In the genomic region with DNA sequence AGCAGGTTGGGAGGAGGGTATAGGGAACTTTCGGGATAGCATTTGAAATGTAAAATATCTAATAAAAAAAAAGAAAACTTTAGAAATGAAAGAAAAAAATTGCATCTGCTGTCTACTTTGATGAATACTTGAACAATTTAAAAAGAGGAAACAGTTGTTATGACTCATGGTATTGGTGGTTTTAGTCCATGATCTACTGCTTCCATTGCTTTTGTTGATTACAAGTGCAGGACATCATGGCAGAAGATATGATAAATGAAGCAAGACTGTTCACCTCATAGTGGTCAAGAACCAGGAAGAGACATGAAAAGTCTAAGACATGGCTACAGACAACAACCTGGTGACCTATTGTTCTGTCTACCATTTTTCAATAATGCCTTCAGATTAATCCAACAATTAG, we compare ENCODE assay signal across 28 mouse cellular contexts.
A peak's percentile ranks its signal among the peaks of the same experiment; 100 is the strongest.
DNase-seq lines count a peak whose midpoint lies in the region; ATAC-seq lines count a peak whose summit lies in the region.
"Had no signal": no experiment of that assay in that cellular context is flagged by ENCODE, and none has a peak within 500 bp of the region (broad histone marks: within the 10 kb centered on the region; RNA-seq: fewer than 3 reads in every experiment).

No protein-coding gene starts in this region.

- 88% methylated on average over 1 of the region's 1 CpGs for WGBS in hindbrain, embryonic 12.5 days

- no peaks in the 10 kb centered on the region for H3K4me1 ChIP-seq in hindbrain, embryonic 12.5 days
- H3K4me1 ChIP-seq: embryonic facial prominence, embryonic 12.5 days; embryonic facial prominence, embryonic 15.5 days; forebrain, embryonic 12.5 days; forebrain, embryonic 15.5 days; heart, embryonic 10.5 days; heart, embryonic 13.5 days; hindbrain, embryonic 15.5 days; intestine, embryonic 15.5 days had no signal

- DNase-seq in 416B (ENCODE audit: low read depth) (peak; percentile 75), MEL-GATA-1-ER (ENCODE audit: extremely low read depth, low read depth) (peak; percentile 49)
- DNase-seq in adrenal gland, adult 8-10 months, result no peak
- no peak for DNase-seq in frontal cortex, postnatal 10 days (ENCODE audit: low spot score in 2 of 2)
- DNase-seq: adrenal gland, postnatal 14 days; B cell, adult 2 months; cerebellum, adult 11-12 months; cerebellum, adult 8-10 months; cerebellum, postnatal 10 days; cerebellum, postnatal 36 days; gastrocnemius, postnatal 25 days; heart, adult 2 months; heart, postnatal 14 days; heart, postnatal 4 days; kidney, adult 11 months; kidney, adult 8-10 months had no signal

- no peaks in the 10 kb centered on the region for H3K9me3 ChIP-seq in hindbrain, embryonic 12.5 days (replicated peaks)
- H3K9me3 ChIP-seq: embryonic facial prominence, embryonic 12.5 days; embryonic facial prominence, embryonic 15.5 days; forebrain, embryonic 12.5 days; forebrain, embryonic 15.5 days; heart, embryonic 10.5 days; heart, embryonic 13.5 days; hindbrain, embryonic 15.5 days; intestine, embryonic 15.5 days had no signal

- peak; percentile 87 for ATAC-seq in granulocyte monocyte progenitor cell, adult 5-6 weeks (replicated peaks; ENCODE audit: poor library complexity, severe bottlenecking)
- ATAC-seq in hindbrain, embryonic 12.5 days (ENCODE audit: low FRiP score), result no peak
- ATAC-seq: forebrain, embryonic 15.5 days; intestine, embryonic 15.5 days; Patski had no signal

- H3K27ac ChIP-seq in hindbrain, embryonic 12.5 days, result no peak overlapping the region
- H3K27ac ChIP-seq: embryonic facial prominence, embryonic 12.5 days; embryonic facial prominence, embryonic 15.5 days; forebrain, embryonic 12.5 days; forebrain, embryonic 15.5 days; heart, adult 2 months; heart, embryonic 10.5 days; heart, embryonic 13.5 days; hindbrain, embryonic 15.5 days; intestine, embryonic 15.5 days had no signal

- no peak overlapping the region for H3K4me2 ChIP-seq in hindbrain, embryonic 12.5 days (replicated peaks)
- H3K4me2 ChIP-seq: embryonic facial prominence, embryonic 12.5 days; embryonic facial prominence, embryonic 15.5 days; forebrain, embryonic 12.5 days; forebrain, embryonic 15.5 days; heart, embryonic 13.5 days; hindbrain, embryonic 15.5 days; intestine, embryonic 15.5 days had no signal

- no peaks in the 10 kb centered on the region for H3K36me3 ChIP-seq in hindbrain, embryonic 12.5 days
- H3K36me3 ChIP-seq: embryonic facial prominence, embryonic 12.5 days; embryonic facial prominence, embryonic 15.5 days; forebrain, embryonic 12.5 days; forebrain, embryonic 15.5 days; heart, embryonic 10.5 days; heart, embryonic 13.5 days; hindbrain, embryonic 15.5 days; intestine, embryonic 15.5 days had no signal

- H3K27me3 ChIP-seq in hindbrain, embryonic 12.5 days, result no peaks in the 10 kb centered on the region
- H3K27me3 ChIP-seq: CH12.LX; embryonic facial prominence, embryonic 12.5 days; embryonic facial prominence, embryonic 15.5 days; forebrain, embryonic 12.5 days; forebrain, embryonic 15.5 days; heart, embryonic 13.5 days; hindbrain, embryonic 15.5 days; intestine, embryonic 15.5 days had no signal

- no peak overlapping the region for H3K9ac ChIP-seq in hindbrain, embryonic 12.5 days
- H3K9ac ChIP-seq: embryonic facial prominence, embryonic 12.5 days; embryonic facial prominence, embryonic 15.5 days; forebrain, embryonic 12.5 days; forebrain, embryonic 15.5 days; heart, embryonic 13.5 days; hindbrain, embryonic 15.5 days; intestine, embryonic 15.5 days had no signal

- H3K4me3 ChIP-seq in hindbrain, embryonic 12.5 days, result no peak overlapping the region
- H3K4me3 ChIP-seq: embryonic facial prominence, embryonic 12.5 days; embryonic facial prominence, embryonic 15.5 days; forebrain, embryonic 12.5 days; forebrain, embryonic 15.5 days; heart, adult 2 months; heart, embryonic 10.5 days; heart, embryonic 13.5 days; hindbrain, embryonic 15.5 days; intestine, embryonic 15.5 days had no signal

Comparison
In these comparisons a context has a peak if more than half of its experiments do, and no peak if none do; other contexts are left out.
1. DNase-seq: peak in 416B (single experiment) and MEL-GATA-1-ER (single experiment); none in adrenal gland, adult 8-10 months (single experiment) and frontal cortex, postnatal 10 days (0 of 2).